Mouse (Mus musculus) gastrocnemius, adult 8-10 months (tissue): ENCODE measurements around the gene Slc25a1. TPM values are rescaled to one million over a fixed set of nuclear protein-coding genes. Genes with fewer than 3 reads are reported as not detected.
"Not testable (repeated sequence)": the region's sequence is repeated elsewhere in the genome, so short reads cannot be mapped to it uniquely, and the experiment has no call there.

Source experiments
- DNase-seq, 2 experiments: peaks; one replicate each; pipeline ENCODE4 v3.0.0; 2022; ENCODE audit warnings: low spot score in 2 of 2
- total RNA-seq, 4 experiments: library from RNA; stranded (reverse); gene quantifications; 2 replicates each; pipeline ENCODE4 v1.2.4; 2022

Gene Slc25a1
- total RNA-seq, result 1 to 10 TPM; 1.1 to 6.7 (median 3.7) TPM

- peak; percentile 48 to 55 for DNase-seq
Measured at GRCm38 (mm10) chr16:17928087-17928580, at the start of gene Slc25a1. Gene Slc25a1, minus strand, starts transcription at chr16:17928219.

DNA sequence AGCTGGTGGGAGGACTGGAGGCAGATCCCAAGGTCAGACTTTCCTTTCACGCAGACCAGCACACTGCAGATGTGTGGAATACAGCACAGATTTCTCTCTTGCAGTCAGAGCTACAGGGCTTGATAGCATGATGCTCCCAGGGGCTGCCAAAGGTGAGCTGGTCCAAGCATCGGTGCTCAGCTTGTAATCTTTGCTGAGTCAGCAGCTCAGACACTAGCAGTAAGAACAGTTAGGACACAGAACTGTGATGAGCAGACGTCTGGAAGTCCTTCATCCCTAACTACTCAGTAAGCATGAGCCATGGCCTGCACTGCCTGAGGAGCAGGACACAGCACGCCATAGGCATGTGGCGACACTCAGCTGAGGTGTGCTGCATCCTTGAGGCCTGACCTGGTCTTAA, 43.8 kb upstream of the Slc25a1 start:
- no peak for DNase-seq

DNA sequence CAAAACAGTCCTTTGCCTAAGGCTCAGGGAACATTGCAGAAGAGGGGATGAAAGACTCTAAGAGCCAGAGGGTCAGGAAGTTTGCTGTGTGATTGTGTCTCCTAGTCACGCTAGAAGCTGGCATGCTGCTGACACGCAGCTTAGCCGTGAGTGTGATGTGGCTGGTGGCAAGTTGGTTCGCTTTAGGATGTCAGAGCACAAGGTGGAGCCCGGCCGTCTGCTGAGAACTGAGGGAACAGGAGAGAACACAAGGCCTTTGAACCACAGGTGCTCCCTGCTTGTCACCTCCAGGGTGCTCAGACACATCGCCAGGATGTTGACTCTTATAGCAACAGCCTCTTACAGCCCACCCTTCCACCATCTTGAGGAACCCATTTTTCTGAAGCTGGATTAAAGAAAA, 34.1 kb upstream of the Slc25a1 start:
- DNase-seq, result no peak

DNA sequence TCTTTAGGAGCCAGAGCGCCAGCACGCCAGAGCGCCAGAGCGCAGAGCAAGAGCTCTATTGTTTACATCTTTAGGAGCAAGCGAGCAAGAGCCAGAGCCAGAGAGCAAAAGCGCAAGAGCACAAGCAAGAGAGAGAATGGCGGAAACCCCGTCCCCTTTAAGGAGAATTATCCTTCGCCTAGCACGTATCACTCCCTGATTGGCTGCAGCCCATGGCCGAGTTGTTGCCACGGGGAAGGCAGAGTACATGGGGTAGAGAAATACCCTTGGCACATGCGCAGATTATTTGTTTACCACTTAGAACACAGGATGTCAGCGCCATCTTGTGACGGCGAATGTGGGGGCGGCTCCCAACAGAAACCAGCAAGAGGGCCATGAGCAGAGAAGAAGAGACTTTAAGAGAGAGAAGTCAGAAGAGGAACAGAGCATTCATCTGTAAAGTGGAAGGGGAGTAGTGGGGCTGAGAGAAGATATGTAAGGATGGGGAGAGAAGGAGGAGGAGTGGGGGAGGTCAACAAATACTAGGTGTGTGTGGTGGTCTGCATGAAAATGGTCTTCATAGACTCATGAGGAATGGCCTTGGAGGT, 28.1 kb upstream of the Slc25a1 start:
- DNase-seq, result not testable (repeated sequence)

DNA sequence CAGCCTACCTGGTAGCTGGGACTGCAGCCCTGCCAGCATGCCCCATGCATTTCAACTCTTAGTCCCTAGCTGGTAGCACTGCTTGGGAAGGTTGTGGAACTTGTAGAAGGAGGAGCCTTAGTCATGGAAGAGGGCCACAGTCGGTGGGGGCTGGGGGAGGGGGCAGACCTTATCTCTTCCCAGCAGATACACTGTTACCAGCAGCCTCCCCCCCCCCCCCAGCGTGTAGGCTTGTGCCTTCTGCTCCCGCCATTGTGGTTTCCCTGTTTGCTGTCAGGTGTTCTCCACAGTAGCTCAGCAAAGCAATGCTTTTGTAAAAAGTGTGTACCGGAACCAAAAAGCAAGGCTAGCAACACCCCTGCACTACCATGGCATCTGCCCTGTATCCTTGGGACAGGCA, 23.6 kb upstream of the Slc25a1 start:
- DNase-seq, result no peak

DNA sequence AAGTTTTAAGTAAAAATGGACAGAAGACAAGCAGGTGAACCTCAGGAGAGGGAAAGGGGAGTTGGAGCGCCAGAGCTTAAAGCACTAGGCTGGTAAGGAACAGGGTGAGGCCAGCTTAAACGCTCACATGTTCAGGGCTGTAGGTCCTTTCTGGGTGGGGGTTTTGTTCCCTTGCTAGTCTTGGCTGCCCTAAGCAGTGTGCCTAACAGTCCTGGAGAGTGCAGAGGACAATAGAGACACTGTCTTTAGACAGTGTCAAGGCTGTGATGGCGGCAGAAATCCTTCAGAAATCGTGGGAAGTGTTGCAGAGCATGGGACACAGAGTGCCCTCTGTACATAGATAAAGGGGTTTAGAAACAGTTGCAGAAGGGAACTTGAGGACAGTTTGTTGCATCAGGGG, 22.0 kb upstream of the Slc25a1 start:
- DNase-seq, result no peak

GRCm38 (mm10) chr16:17949421-17949877, 21.4 kb upstream of the Slc25a1 start:
- DNase-seq, result no peak

- no peak for DNase-seq
Measured at GRCm38 (mm10) chr16:17945081-17945831, 17.2 kb upstream of the Slc25a1 start.

GRCm38 (mm10) chr16:17943466-17943865, 15.4 kb upstream of the Slc25a1 start:
- no peak for DNase-seq

DNA sequence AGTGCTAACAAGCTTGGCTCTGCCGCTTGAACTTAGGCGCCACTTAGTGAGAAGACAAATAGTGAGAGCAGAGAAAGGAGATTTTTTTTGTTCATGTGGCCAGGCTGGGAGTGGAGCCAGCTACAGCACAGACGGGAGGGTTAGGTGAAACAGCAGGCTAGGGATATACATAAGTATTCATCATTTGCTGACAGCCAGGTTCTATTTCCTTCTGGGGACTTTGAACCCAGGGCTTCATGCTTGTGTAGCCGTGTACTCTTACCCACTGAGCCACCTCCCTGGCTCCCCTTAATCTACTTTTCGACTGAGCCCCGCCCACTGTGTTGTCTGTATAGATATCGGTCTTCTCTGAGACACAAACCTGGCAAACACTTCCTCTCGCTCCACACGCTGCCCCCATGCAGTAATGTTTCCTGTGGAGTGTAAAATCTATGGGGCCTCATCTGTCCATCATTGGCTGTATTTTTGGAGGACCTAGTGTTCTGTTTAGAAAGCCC, 11.3 kb upstream of the Slc25a1 start:
- no peak for DNase-seq

DNA sequence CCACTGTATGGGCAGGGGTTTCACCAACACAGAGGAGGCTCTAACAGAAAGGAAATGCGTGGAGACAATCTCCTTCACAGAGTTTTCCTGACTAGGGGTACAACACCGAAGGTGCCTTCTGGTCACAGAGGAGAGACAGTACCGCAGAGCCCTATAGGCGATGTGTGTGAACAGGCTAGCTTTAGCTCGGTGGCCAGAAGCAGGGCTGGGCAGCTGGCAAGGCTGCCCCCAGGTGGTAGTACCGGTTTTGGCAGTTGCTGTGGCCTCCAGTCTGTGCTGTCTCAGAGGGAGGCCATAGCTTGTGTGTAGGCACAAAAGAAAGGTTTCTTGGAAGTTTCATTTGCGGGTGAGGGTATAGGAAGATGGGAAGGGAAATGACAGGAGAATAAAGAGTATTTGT, 10.8 kb upstream of the Slc25a1 start:
- DNase-seq, result no peak

DNA sequence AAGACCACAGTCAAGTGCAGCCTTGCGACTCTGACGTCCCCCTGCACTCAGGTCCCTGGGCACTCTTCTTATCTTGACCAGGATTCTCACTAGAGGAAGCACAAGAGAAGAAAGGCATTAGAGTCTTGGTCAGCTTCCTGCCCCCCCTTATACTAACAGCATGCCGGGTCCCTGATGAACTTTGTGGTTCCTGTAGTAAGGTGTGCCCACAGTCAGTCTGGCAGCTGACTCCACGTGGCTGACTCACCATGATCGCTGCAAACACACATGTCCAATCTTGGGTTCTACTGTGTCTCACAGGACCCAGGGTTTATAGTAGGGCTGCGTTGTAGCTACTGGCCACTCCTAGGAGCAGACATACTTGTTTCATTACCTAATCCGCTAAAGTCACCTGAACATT, 10.2 kb upstream of the Slc25a1 start:
- DNase-seq, result no peak

- no peak for DNase-seq
Measured at GRCm38 (mm10) chr16:17936776-17937175, 8.8 kb upstream of the Slc25a1 start.

DNA sequence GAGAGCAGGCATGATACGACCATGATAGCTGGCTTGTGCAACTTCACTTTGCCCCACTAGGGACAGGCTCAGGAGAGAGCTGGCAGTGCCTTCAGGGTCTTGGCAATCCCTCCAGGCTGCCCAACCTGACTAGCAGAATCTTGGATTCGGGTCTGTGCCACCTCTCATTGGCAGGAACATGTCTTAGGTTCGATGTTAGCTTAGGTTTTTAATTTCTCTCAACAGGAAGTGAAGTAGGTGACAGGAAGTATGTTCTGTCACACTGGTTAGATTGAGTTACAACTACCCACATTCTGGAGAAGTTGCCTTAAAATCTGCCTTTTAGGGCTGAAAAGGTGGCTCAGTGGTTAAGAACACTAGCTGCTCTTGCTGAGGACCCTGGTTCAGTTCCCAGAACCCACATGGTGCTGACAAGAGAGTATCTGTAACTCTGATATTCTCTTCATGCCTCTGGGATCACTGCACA, 6.5 kb upstream of the Slc25a1 start:
- DNase-seq, result no peak

DNA sequence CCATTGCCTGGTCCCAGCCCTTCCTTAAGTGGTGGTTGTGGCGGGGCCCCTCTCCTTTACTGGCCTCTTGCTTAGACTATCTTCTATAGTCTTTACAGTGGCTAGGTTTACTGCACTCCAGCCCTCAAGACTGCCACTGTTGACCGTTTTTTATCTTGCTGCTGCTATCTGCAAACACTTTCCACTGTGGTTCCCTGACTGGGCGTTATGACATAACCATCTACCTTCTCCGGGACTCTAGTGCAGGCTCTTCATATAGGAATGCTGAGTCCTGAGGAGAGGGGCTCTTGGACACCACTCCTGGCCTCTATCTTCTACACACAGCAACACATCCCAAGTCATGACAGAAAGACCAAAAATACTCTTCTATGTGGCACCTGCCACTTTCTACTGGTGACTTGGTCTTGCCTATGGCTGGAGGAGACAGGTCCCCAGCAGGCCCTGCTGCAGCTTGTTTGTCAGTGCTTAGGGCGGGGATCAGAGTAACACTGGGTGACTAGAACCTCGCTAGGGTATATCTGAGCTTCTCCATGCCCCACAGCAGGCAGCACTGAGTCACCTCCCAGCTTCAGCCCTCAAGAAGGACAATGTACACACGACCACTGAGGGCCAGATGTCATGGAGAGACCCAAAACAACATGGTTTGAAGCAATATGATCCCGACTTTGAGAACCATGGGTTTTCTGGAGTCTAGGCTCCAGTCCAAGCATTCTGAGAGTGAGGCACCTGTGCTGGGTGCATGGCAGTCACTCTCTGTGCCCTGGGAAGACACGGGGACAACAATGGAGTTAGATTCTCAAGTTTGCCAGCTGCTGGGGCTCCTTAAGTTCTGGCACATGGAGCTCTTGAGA, 5.8 kb upstream of the Slc25a1 start:
- DNase-seq, result no peak

DNA sequence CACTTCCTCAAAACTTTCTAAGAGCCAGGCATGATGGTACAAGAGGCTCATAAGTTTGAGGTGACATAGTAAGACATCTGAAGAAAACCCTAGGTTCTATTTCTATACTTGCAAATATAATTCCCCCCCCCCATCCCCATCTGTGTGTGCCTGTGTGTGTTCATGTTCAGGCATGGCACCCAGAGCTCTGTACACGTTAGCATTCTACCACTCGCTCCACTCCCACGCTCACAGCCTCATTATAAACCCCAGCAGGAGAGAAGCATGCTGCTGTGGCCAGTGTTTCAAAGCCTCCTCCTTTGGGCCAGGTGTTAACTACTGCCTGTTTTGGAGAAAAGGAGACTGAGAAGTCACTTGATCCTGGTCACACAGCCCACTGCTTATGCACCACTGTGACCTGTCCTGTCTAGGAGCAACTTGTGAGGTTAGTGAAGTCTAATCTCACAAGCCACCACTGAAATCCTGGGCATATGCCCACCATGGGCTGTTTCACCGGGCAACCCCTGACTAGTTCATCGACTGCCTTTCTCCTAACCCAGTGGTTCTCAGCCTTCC, 4.0 kb upstream of the Slc25a1 start:
- DNase-seq, result no peak

DNA sequence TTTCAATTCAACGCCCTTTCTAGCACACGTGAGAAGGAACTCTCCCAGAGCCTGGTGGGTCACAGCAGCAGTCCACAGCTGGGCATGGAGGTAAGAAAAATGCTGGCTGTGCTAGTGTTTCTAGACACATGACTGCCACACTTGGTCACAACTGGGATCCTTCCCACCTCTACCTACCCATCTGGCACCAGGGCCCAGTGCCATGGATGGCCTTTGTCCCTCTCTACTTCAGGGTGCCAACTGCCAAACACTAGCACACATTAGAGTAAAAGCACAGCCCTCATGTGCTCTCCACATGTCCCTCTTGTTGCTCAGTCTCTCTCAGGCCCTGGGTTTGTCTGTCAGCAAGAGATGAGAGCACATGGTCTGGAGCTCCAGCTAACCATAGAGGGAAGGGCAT, 1.6 kb upstream of the Slc25a1 start:
- no peak for DNase-seq

GRCm38 (mm10) chr16:17929211-17929610, 1.2 kb upstream of the Slc25a1 start:
- no peak for DNase-seq

DNA sequence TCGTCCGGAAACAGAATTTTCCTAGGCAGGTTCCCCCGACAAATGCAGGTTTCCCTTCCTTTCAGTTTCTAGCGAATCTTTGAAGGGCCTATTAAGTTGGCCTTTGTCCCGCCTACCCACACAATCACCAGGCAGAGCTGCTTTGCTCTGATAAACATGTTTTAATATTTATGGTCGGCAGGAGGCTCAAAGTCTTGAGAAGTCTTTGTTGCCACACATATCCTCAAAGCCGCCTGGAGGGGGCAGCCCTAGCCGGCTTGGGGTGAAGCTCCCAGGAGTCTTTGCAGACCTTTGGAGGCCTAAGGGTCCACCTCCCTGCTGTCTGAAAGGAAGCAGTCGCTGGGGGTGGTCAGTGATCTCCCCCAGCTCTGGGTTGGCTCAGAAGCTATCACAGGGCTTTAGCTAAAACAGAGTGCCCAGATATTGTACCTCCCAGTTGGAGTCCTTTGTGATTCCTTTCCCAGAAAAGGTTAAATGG, 647 bp upstream of the Slc25a1 start:
- no peak for DNase-seq

- no peak for DNase-seq
Measured at GRCm38 (mm10) chr16:17927351-17928082, 502 bp downstream of the Slc25a1 start.

DNA sequence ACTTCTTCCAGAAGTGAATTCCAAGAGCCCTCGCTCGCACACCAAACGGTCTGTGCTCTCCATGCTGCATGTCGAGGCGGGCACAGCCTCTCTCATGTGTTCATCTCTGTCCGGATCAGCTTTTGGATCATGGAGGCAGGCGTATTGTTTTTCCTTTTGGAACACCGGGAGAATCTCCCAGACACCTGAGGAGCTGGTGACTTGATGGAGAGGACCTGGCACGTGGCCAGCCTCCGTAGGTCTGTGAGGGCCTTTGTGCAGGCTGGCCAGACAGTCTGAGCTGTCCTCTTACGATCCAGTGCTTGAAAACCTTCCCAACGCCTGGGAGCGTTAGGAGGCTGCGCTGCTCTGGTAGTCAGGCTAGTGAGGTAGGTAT, 5.9 kb downstream of the Slc25a1 start:
- no peak for DNase-seq
